Mouse (Mus musculus) kidney, postnatal 0 days (tissue): ENCODE results near the gene Trim54. TPM values are rescaled to one million over a fixed set of nuclear protein-coding genes. Genes with fewer than 3 reads are reported as not detected.

Experiments used
- ATAC-seq: fragments of 200-750 bp; cut with Nextera tagmentation; replicated peaks from 2 replicates; pipeline ENCODE4 v1.8.0; 2017; ENCODE audit warnings: low read depth, moderate number of reproducible peaks, moderate TSS enrichment, moderate library complexity; ENCODE audit not compliant: low FRiP score
- DNase-seq: peaks from one replicate; pipeline ENCODE4 v3.0.0-alpha.2; 2016; ENCODE audit warnings: low spot score
- H3K27ac ChIP-seq: fragments of 300-500 bp; sonication (generic); 2 replicates; pipeline ENCODE4 v1.5.1; 2014; ENCODE audit warnings: mild to moderate bottlenecking
- H3K27me3 ChIP-seq: fragments of 300-500 bp; sonication (generic); 2 replicates; pipeline ENCODE4 v1.6.1; 2014; ENCODE audit warnings: low read length, mixed read lengths; ENCODE audit not compliant: insufficient read depth
- H3K36me3 ChIP-seq: fragments of 300-500 bp; sonication (generic); 2 replicates; pipeline ENCODE4 v1.6.1; 2014; ENCODE audit warnings: low read length, mixed read lengths; ENCODE audit not compliant: insufficient read depth
- H3K4me1 ChIP-seq: fragments of 300-500 bp; sonication (generic); replicated peaks from 2 replicates; pipeline ENCODE4 v1.6.1; 2014; ENCODE audit warnings: antibody characterized with exemption, low read length, mixed read lengths; ENCODE audit not compliant: insufficient read depth
- H3K4me2 ChIP-seq: fragments of 300-500 bp; sonication (generic); 2 replicates; pipeline ENCODE4 v1.6.1; 2014; ENCODE audit warnings: mild to moderate bottlenecking, low read length, moderate library complexity, mixed read lengths
- H3K4me3 ChIP-seq: fragments of 300-500 bp; sonication (generic); replicated peaks from 2 replicates; pipeline ENCODE4 v1.5.1; 2014; ENCODE audit warnings: low read depth, low read length
- H3K9ac ChIP-seq: fragments of 300-500 bp; sonication (generic); 2 replicates; pipeline ENCODE4 v1.6.1; 2014; ENCODE audit warnings: low read depth, low read length
- H3K9me3 ChIP-seq: fragments of 300-500 bp; sonication (generic); replicated peaks from 2 replicates; pipeline ENCODE4 v1.6.1; 2016; ENCODE audit warnings: low read length, inconsistent platforms, mixed read lengths
- CTCF ChIP-seq: IDR thresholded peaks from 2 replicates; pipeline ENCODE4 v1.5.1; 2016; ENCODE audit warnings: antibody characterized with exemption, low read depth, mild to moderate bottlenecking, moderate library complexity
- WGBS: fragments of 180-500 bp; shearing (Covaris S2); extraction: QIAGEN DNeasy Blood & Tissue Kit; methylation state at CpG from one replicate; pipeline ENCODE4 v1.1.7; 2014; 5-methylcytosine and 5-hydroxymethylcytosine counted together
- polyA plus RNA-seq: library from polyadenylated mRNA; unstranded; fragments of >200 nt; fragmentation: Nextera tagmentation; extraction: Ambion mirVana; gene quantifications from 2 replicates; pipeline ENCODE4 v1.2.1, GENCODE M21; 2015

The Trim54 gene
- polyA plus RNA-seq, 1 experiment from 2014 or later: not detected

GRCm38 (mm10) chr5:31138968-31139425 is 22.5 kb downstream of the Trim54 start:
- H3K9ac ChIP-seq: no peak overlapping the region
- no peaks in the 10 kb centered on the region for H3K9me3 ChIP-seq
- 9% methylated on average over 9 of the region's 9 CpGs for WGBS
- H3K4me2 ChIP-seq: peak overlapping the region; percentile 40
- peaks cover 7% of the 10 kb centered on the region; the same call in 1 of the 2 replicates for H3K4me1 ChIP-seq
- H3K4me3 ChIP-seq: 0 out of 2 replicates have a peak overlapping the region, but pooled peaks have one; percentile 20
- TF ChIP-seq CTCF: no peak
- H3K36me3 ChIP-seq: peaks cover under 1% of the 10 kb centered on the region; the same call in 1 of the 2 replicates
- ATAC-seq (no peak), DNase-seq (peak; percentile 66)
- H3K27me3 ChIP-seq: peaks cover 48% of the 10 kb centered on the region
- H3K27ac ChIP-seq: no peak overlapping the region

GRCm38 (mm10) chr5:31149781-31150180 is 33.3 kb downstream of the Trim54 start:
- no peak for DNase-seq
- no peak for ATAC-seq
- Histone ChIP-seq H3K4me3 (no peak overlapping the region), H3K27ac (no peak overlapping the region), H3K36me3 (peaks cover 4% of the 10 kb centered on the region; the same call in 1 of the 2 replicates), H3K9me3 (no peaks in the 10 kb centered on the region), H3K27me3 (no peaks in the 10 kb centered on the region), H3K4me2 (no peak overlapping the region), H3K4me1 (peaks cover 8% of the 10 kb centered on the region; the same call in 1 of the 2 replicates), H3K9ac (no peak overlapping the region)
- no peak for TF ChIP-seq CTCF
- WGBS: 96% methylated on average over 4 of the region's 4 CpGs

GRCm38 (mm10) chr5:31151746-31152145 is 35.2 kb downstream of the Trim54 start:
- WGBS: 63% methylated on average over 3 of the region's 3 CpGs

GRCm38 (mm10) chr5:31153516-31154151 is 37.1 kb downstream of the Trim54 start:
- Histone ChIP-seq H3K36me3 (peaks cover 20% of the 10 kb centered on the region), H3K9me3 (no peaks in the 10 kb centered on the region), H3K27me3 (no peaks in the 10 kb centered on the region), H3K9ac (peak overlapping the region; percentile 63), H3K4me3 (peak overlapping the region; percentile 57), H3K4me1 (peaks cover 8% of the 10 kb centered on the region; the same call in 1 of the 2 replicates), H3K27ac (peak overlapping the region; percentile 58; the same call in 1 of the 2 replicates), H3K4me2 (peak overlapping the region; percentile 75)
- DNase-seq: no peak
- TF ChIP-seq CTCF: no peak
- 30% methylated on average over 6 of the region's 6 CpGs for WGBS
- peak; percentile 23; the same call in 1 of the 2 replicates for ATAC-seq

More at GRCm38 (mm10) chr5:31151746-31152145, 35.2 kb downstream of the Trim54 start:
- DNase-seq (peak; percentile 5), ATAC-seq (0 out of 2 replicates have a peak, but pooled peaks have one; percentile 30)
- Histone ChIP-seq H3K36me3 (peaks cover 4% of the 10 kb centered on the region; the same call in 1 of the 2 replicates), H3K27me3 (no peaks in the 10 kb centered on the region), H3K4me3 (no peak overlapping the region), H3K4me2 (no peak overlapping the region), H3K9ac (0 out of 2 replicates have a peak overlapping the region, but pooled peaks have one; percentile 8), H3K9me3 (no peaks in the 10 kb centered on the region), H3K4me1 (peaks cover 8% of the 10 kb centered on the region; the same call in 1 of the 2 replicates), H3K27ac (no peak overlapping the region)
- peak; percentile 40; the same call in 1 of the 2 replicates for TF ChIP-seq CTCF

GRCm38 (mm10) chr5:31154152-31154553 is 37.6 kb downstream of the Trim54 start, which contains the start of gene Mpv17:
Gene Mpv17, minus strand, starts transcription at chr5:31154251.
- no peaks in the 10 kb centered on the region for H3K9me3 ChIP-seq
- H3K36me3 ChIP-seq: peaks cover 25% of the 10 kb centered on the region
- peaks cover 8% of the 10 kb centered on the region; the same call in 1 of the 2 replicates for H3K4me1 ChIP-seq
- under 1% methylated on average over 19 of the region's 19 CpGs for WGBS
- H3K4me3 ChIP-seq: peak within 1 kb of the TSS; percentile 57
- peak within 1 kb of the TSS; percentile 75 for H3K4me2 ChIP-seq
- peak within 1 kb of the TSS; percentile 63 for H3K9ac ChIP-seq
- H3K27me3 ChIP-seq: no peaks in the 10 kb centered on the region
- peak; percentile 91 for ATAC-seq
- H3K27ac ChIP-seq: peak within 1 kb of the TSS; percentile 70
- no peak for TF ChIP-seq CTCF
- DNase-seq: peak; percentile 93

GRCm38 (mm10) chr5:31162462-31162861 is 46.0 kb downstream of the Trim54 start:
- ATAC-seq (no peak), DNase-seq (no peak)
- H3K4me3 ChIP-seq: no peak overlapping the region
- no peaks in the 10 kb centered on the region for H3K27me3 ChIP-seq
- no peaks in the 10 kb centered on the region for H3K4me1 ChIP-seq
- no peaks in the 10 kb centered on the region for H3K9me3 ChIP-seq
- H3K9ac ChIP-seq: no peak overlapping the region
- H3K27ac ChIP-seq: no peak overlapping the region
- no peak overlapping the region for H3K4me2 ChIP-seq
- TF ChIP-seq CTCF: no peak
- peaks cover 81% of the 10 kb centered on the region for H3K36me3 ChIP-seq
